Mouse (Mus musculus) cerebellum, adult 8-10 months (tissue): ENCODE measurements around the gene Slc9b1.

Source experiments
- DNase-seq: peaks from one replicate; pipeline ENCODE4 v3.0.0; 2022

Slc9b1 gene

GRCm38 (mm10) chr3:135393186-135393585 lies 45.4 kb downstream of the Slc9b1 start:
- DNase-seq, result no peak

DNA sequence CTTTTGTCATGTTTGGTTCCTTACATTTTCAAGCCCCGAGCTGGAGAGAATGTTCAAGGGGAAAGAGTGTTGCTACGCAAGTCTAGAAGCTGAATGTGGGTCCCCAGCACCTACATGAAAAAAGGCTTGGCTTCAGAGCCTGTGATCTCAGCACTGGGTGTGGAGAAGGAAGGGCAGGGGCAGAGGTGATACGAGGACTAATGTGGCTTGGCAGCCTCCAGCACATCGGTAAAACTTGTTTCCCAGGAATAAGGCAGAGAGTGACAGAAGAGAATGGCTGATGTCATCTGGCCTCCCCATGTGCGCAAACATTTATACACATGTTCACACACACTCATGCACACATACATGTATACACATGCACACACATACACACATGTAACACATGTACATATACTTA lies 47.3 kb downstream of the Slc9b1 start:
- no peak for DNase-seq

DNA sequence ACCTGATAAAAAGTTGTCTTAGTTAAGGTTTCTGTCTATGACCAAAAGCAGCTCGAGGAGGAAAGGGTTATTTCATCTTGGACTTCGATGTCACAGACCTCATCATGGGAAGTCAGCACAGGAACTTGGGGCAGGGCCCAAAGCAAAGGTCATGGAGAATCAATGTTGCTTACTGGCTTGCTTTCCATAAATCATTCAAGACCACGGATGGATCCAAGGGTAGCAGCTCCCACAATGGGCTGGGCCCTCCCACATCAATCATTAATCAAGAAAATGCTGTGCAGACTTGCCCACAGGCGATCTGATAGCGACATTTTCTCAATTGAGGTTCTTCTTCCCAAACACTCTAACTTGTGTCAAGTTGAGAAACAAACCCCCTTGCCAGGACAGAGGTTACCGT lies 48.3 kb downstream of the Slc9b1 start:
- no peak for DNase-seq

GRCm38 (mm10) chr3:135397112-135397511 lies 49.3 kb downstream of the Slc9b1 start:
- no peak for DNase-seq

DNA sequence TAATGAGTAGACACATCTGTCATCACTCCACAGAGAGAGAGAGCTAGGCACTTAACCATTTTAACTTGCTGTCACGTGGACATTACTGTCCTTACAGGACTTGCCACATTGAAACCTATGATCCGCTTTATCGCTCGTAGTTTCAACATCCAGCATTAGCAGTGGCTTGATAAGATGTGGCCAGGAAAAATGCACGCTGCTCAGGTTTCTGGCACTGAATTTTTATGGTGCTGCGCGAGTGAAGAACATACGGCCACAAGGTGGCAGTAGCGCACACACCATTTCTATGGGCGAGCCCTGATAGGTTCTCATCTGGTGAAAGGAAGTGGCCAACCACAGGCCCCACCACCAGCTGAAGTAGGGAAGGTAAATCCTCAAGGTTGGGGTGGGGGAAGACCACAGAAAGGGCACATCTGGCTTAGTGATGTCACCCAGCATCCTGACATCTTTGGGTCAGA lies 54.4 kb downstream of the Slc9b1 start:
- DNase-seq, result peak; percentile 84

- no peak for DNase-seq
Observed at GRCm38 (mm10) chr3:135403211-135403610, 55.4 kb downstream of the Slc9b1 start.

DNA sequence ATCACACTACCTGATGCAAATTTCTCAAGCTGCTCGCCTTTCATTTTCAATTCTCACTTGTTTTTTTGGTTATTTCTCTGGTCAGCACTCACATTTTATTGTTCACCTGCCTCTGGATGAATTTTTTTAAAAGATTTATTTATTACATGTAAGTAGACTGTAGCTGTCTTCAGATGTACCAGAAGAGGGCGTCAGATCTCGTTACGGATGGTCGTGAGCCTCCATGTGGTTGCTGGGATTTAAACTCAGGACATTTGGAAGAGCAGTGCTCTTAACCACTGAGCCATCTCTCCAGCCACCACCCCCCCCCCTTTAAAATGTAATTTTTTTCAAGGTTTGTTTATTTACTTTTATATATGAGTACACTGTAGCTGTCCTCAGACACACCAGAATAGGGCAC lies 56.0 kb downstream of the Slc9b1 start:
- no peak for DNase-seq

GRCm38 (mm10) chr3:135404599-135404998 lies 56.8 kb downstream of the Slc9b1 start:
- DNase-seq, result no peak

- DNase-seq, result no peak
Observed at GRCm38 (mm10) chr3:135407351-135407750, 59.5 kb downstream of the Slc9b1 start.

DNA sequence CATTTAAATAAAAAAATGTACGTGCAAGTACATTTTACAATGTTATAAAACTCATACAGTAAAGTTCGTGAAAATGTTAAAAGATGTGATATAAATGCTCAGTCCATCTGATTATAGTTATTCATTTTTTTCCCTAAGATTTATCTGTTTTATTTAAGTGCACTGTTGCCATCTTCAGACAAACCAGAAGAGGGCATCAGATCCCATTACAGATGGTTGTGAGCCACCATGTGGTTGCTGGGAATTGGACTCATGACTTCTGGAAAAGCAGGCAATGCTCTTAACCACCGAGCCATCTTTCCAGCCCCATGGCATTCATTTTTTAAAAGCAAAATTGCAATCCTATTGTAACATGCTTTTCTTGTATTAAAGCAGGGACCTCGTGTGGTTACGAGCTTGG lies 61.4 kb downstream of the Slc9b1 start:
- no peak for DNase-seq

DNA sequence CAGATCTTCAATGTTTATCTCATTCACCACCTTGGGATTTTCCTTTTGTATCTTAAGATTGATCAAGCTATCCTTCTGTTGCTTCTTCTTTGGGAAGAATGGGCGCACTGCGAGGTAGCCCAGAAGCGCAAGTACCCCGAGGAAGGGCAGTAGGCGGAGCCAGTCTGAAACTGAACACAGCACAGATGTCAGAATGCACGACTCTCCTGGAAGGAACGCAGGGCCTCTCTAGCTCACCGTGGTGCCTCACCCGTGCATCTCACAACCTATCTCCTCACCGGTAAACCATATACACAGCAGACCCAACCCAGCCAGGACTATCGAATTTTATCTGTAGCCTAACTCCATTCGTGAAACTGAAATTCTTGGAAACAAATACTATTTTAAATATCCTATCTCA lies 63.2 kb downstream of the Slc9b1 start:
- no peak for DNase-seq

- no peak for DNase-seq
Observed at GRCm38 (mm10) chr3:135411824-135412223, 64.0 kb downstream of the Slc9b1 start.

DNA sequence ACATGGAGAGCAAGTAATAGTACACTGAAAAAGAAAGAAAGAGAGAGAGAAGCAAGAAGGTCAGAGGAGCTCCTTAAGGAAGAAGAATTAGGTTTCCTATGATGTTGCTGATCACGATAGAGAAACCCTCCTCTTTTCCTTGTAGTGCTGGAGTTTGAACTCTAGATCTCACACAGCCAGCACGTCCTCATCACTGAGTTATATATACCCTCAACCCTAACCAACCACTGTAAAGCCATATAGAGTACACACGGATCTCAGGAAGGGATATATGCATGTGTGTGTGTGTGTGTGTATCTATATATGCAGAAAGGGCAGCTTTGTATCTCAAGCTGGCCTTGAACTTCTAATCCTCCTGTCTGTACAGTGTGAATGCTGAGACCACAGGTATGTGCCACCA lies 69.4 kb downstream of the Slc9b1 start:
- DNase-seq, result no peak

- DNase-seq, result no peak
Observed at GRCm38 (mm10) chr3:135417799-135418198, 70.0 kb downstream of the Slc9b1 start.

- no peak for DNase-seq
Observed at GRCm38 (mm10) chr3:135420542-135421309, 72.9 kb downstream of the Slc9b1 start.

DNA sequence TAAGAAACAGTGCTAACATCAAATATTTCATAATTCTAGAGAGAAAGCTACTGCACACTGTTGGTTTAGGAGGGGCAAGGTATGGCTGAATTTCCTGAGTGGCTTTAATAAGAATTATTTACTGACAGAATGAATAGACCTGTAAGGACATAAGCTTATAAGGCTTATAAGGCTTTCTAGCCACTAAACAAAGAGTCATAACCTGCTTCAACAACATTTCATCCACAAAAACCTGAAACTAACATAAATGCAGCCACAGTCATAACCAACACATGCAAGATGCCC lies 73.4 kb downstream of the Slc9b1 start:
- no peak for DNase-seq

DNA sequence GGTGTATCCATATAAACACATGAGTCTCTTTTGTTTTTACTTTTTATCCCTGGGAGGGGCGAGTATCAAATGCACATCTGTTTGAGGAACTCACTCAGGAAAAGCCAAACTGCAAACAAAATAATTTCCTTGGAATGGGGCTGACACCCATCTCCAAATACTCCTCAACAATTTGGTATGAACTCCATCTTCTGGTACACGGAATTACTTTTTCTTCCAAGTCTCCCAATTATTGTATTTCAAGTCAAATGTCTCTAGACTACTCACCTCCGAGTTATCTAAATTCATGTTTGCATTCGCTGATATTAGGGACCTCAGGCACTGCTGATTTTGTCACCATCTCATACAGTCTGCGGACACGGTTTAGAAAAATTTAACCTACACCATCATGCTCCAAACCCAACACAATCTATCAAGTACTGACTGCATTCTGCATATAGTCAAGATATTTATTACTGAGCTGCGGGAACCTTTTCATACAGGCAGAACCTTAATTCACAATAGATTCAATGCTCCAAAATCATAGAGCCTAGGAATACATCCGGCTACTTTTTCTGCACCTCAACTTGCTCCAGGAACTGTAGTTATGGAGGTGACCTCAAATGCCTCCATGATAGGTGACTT lies 74.5 kb downstream of the Slc9b1 start:
- DNase-seq, result no peak

DNA sequence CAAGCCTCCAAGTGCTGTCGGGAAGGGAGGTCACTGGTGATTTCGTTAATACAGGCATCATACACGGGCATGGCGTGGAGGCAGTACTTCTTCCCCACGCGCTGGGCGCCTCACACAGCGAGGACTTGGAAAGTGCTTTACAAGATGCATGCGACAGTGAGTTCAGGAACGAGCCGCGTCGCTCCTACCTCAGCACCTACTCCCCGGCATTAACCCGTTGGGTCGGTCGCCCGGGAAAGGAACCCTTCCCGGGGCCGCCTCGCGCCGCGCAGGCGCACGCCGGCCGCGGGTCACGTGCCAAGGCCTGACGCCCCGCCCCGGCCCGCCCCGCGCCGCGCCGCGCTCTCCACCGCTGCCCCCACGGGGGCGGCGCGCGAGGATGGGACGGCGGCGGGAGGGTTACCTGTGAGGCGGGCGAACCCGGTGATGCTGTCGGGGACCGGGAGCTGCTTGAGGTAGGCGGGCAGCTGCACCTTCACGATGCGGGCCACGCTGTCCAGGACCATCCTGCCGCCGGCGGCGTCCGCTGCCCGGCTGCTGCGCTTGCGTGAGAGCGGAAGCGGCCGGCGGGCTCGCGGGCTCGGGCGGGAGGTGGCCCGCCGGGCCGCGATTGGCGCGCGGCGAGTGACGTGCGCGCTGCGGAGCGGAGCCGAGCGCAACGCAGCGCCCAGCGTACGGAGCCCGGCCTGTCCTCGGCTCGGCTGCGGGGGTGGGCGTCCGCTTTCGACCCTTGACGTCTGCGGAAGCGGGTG lies 75.2 kb downstream of the Slc9b1 start:
- peak; percentile 90 for DNase-seq

DNA sequence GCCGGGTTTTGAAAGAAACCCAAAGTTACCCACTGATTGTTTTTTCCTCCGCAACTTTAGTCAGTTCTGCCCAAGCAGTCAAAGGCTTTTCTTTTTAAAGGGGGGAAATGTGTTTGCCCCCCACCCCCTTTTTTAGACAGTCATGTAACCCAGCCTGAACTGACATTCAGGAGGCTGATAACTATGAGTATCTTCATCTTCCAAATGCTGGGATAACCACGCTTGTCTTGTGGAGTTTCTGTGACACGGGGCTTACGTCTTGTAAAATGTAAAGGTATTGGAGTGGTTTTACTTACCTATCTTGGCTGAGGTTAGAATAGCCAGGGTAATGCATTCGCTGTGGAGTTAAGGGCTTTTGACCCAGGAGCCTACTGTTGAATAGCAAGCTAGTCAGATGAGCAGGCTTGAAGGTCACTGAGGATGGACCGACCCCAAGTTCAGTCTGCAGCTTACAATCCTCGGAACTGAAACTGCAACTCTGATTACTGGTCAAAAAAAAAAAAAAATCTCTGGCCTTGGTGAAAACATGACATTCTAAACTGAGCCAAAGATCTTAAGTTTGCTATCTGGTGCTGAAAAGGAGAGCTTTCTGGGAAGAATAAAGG lies 75.9 kb downstream of the Slc9b1 start, which contains the start of gene Cisd2:
Cisd2 (minus strand) TSS at position 318 of the 605 bp plus-strand sequence.
- DNase-seq, result no peak

DNA sequence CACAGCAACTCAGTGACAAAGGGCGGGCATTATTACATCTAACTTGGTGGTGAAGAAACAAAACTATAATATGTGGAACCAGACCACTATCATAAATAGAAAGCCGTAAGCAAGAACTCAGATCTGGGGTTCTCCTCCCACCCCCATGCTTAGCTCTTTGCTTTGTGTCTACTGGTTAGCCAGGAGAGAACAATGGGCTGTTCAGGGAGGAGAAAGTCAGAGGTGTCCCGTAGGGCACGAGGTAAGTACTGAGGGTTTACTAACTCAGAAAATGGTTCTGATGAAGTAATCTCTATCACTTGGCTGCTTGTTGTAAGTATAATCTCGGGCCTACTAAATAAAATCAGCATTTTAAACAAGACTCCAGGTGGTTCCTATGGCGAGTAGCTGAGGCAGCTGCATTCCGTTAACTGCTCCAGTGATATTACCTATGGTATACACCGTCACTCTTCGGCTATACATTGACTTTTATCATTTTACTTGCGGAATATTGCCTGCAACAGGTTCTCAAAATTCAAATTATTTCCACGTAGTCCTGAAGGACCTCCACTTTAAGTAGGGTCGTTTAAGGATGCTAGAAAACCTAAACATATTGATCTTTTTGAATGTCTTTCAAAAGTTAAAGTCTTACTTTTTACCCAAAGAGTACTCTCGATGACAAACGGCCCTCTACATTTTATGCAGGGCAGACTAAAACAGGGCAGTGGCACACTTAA lies 89.2 kb downstream of the Slc9b1 start:
- DNase-seq, result peak; percentile 28

DNA sequence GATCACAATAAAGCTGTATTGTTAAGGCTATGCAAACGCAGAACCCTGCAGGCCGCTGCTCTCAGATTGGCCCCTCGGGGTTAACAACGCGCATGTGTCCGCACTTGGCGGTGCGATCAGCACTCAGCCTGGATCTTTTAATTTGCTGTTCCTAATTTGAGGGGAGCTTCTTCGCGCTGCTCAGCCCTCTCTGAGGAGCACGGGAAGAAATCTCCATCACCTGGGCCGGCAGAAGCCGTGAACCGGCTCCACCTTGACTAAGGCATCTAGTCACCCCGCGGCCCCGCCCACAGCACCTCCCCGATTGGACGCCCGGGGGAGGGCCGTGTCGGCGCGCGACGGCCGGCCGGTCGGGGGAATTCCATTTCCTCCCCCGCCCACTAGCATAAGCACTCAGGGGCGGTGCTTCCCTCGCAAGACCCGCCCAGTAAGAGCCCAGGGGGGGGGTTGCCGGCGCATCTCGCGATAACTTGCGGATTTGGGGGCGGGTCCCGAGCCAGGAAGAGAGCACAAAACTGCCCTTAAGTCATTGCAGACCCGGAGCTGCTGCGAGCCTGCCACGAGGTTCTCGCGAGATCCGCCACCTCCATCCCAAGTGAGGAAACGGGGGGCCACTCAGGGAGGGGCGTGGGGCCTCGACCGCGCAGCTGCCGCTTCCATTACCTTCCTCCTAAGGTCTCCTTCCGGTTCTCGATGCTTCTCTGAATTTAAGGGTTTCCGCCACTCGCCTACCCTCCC lies 90.1 kb downstream of the Slc9b1 start, which contains the start of gene Ube2d3:
Ube2d3 (plus strand) TSS at position 392 of the 738 bp plus-strand sequence.
- peak; percentile 99 for DNase-seq

- peak; percentile 96 for DNase-seq
Observed at GRCm38 (mm10) chr3:135438531-135438912, 90.7 kb downstream of the Slc9b1 start.
